Mouse (Mus musculus) telencephalon, adult 2 months (tissue): ENCODE data around the gene Mgrn1.

Experiments
- DNase-seq: peaks from one replicate; pipeline ENCODE4 v3.0.0-alpha.2; 2011; ENCODE audit warnings: low read depth, low spot score

Gene Mgrn1

DNA sequence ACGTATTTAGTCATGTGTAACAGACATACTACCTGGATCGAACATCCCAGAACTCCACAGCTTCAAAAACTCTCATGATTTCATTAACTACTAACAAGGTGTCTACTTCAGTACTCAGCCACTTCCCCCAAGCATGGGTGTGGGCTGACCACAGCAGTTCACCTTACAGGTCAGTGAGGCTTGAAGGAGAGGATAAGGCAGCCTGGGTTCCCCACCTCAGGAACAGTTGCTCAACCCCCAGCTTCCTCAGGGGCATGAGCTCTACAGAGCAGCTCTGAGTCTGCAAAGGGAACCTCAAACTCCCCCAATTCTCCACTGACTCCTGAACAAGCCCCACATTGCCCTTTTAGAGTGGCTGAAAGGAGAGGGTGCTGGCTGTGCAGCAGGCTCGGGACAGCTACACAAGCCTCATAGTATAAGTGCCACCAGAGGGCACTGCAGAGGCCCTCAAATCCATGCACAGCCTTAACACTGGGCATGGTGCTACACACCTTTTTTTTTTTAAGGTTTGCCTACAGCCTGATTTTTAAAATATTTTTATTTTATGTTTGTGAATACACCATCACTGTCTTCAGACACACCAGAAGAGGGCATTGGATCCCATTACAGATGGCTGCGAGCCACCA lies 93.8 kb downstream of the Mgrn1 start:
- DNase-seq = no peak

DNA sequence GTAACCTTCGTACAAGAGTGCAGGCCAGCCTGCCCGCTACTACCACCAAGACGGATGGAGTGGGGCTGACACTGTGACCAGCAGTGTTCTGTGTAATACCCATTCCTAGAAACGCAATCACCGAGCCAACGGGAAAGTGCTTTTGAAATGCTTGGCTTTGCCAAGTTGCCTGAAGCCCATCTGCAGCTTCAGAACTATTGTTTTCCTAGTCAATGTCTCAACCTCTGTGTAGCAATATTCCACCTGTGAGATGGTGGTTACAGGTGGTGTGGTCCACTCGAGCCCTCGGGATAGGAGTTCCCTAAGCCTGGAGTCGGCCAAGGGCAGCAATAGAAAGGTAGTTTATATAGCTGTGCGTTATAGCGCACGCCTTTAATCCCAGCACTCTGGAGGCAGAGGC lies 98.7 kb downstream of the Mgrn1 start:
- DNase-seq = no peak
